Mouse (Mus musculus): ENCODE results near the gene Cnn2. TPM values are rescaled to one million over a fixed set of nuclear protein-coding genes. Genes with fewer than 3 reads are reported as not detected.

The Cnn2 gene
- polyA plus RNA-seq (2012): 0.59 and 0.74 TPM in 2 replicates

DNA sequence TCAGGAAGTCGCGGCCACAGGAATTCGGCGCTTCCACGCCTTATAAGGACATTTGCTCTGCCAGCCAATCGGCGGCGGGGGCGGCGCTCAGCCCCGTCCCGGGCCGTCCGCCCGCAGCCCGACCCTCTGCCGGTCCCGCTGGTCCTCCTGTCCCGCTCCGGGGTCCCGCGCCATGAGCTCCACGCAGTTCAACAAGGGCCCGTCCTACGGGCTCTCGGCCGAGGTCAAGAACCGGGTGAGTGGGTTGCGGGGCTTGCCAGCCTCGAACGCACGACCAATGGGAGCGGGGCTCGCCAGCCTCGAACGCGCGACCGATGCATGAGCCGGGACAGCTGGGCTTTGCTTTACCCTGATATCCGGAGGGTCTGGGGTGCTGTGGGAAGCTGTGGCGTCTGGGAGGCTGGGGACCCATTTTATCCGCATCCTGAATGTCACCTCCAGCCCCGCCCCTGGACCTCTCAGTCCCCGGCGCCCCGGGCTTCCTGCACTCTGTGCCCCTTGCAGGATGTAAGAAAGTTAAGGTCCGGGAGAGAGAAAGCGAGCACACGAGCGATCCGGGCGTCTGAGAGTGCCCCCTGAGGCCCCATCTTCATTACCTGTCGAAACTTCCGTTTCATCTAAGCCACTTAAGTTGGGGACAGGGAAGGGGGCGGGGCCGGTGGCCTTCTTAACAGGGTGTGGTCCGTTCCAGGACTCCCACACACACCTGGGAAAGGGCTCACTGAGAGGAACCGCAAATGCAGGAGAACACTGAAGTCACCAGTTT, at the start of gene Cnn2:
Gene Cnn2, plus strand, starts transcription at position 79 of the 766 bp plus-strand sequence.
- Histone ChIP-seq H3K27me3 (ENCODE audit: control insufficient read depth) (peaks cover 38% of the 10 kb centered on the region), H3K9me3 (ENCODE audit: control insufficient read depth, low read length) (peaks cover 21% of the 10 kb centered on the region), H3K4me1 (ENCODE audit: control insufficient read depth) (peaks cover 69% of the 10 kb centered on the region), H3K4me3 (replicated peaks) (peak within 1 kb of the TSS; percentile 60), H3K36me3 (ENCODE audit: control insufficient read depth) (no peaks in the 10 kb centered on the region; the same call in 1 of the 2 replicates)
- TF ChIP-seq TAL1 (IDR thresholded peaks at IDR 0.05; ENCODE audit: low read length) (no peak), GATA1 (IDR thresholded peaks at IDR 0.05; ENCODE audit: low read length) (no peak)

DNA sequence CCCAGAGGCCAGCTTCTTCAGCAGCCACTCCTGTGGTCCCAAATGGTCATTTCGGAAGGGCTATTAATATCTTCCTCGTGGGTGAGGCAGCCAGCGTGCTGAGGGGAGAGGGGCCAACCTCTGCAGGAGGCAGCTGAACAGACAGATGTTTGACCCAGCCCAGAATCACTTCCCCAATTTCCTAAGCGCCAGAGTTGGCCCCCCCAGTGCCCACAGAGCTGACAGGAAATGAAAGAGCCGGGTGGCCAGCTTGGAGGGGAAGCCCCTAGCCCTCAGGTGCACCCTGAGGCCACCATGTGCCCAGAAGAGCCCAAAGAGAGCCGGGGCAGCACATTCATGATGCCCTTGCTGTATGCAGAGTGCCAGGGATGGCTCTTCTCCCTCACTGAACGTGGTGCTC, 47.6 kb upstream of the Cnn2 start:
- H3K9me3 ChIP-seq (ENCODE audit: control insufficient read depth, low read length): no peaks in the 10 kb centered on the region
- H3K4me3 ChIP-seq (replicated peaks): no peak overlapping the region
- peaks cover 72% of the 10 kb centered on the region for H3K4me1 ChIP-seq (ENCODE audit: control insufficient read depth)
- H3K27me3 ChIP-seq (ENCODE audit: control insufficient read depth): no peaks in the 10 kb centered on the region
- no peak for TF ChIP-seq GATA1 (IDR thresholded peaks at IDR 0.05; ENCODE audit: low read length)
- TF ChIP-seq TAL1 (IDR thresholded peaks at IDR 0.05; ENCODE audit: low read length): no peak
- peaks cover 20% of the 10 kb centered on the region for H3K36me3 ChIP-seq (ENCODE audit: control insufficient read depth)

DNA sequence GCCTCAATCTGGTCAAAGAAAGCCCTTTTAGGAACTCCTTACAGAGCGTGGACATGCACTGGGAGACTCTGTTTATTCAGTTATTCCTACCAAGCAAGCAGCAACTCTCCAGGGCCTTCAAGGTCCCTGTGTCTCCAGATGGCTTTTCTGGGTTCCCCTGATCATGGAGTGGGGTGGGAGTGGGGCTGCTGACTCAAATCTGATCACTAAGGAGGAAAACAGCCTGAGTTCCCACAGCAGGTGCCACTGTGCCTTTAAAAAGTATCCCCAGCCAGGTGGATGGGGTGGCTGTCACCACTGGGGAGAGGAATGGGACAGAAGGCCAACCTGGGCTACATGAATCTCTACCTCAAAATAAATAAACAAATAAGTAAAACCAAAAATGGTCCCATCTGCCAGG, 45.4 kb upstream of the Cnn2 start:
- H3K36me3 ChIP-seq (ENCODE audit: control insufficient read depth): peaks cover 17% of the 10 kb centered on the region
- peaks cover 76% of the 10 kb centered on the region for H3K4me1 ChIP-seq (ENCODE audit: control insufficient read depth)
- no peaks in the 10 kb centered on the region for H3K27me3 ChIP-seq (ENCODE audit: control insufficient read depth)
- TF ChIP-seq TAL1 (IDR thresholded peaks at IDR 0.05; ENCODE audit: low read length) (no peak), GATA1 (IDR thresholded peaks at IDR 0.05; ENCODE audit: low read length) (no peak)
- H3K9me3 ChIP-seq (ENCODE audit: control insufficient read depth, low read length): no peaks in the 10 kb centered on the region
- H3K4me3 ChIP-seq (replicated peaks): no peak overlapping the region

DNA sequence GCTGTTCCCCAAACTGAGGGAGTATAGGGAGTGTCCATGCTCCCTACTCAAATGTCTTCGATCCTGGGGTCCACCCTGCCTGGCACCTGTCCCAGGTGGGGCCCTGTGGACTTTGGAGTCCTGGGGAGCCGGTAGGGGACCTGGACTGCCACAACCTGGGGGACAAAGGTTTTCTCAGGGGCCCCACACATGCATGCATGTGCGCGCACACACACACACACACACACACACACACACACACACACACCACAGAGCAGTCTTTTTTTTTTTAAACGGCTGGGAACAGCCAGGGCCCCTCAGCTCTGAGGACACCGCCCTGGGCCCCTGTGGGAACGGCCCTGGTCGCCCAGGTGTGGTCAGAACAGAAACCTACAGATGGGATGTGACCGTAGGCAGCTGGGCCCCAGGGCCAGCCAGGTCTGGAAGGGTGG, 44.9 kb upstream of the Cnn2 start:
- Histone ChIP-seq H3K27me3 (ENCODE audit: control insufficient read depth) (no peaks in the 10 kb centered on the region), H3K36me3 (ENCODE audit: control insufficient read depth) (peaks cover 15% of the 10 kb centered on the region), H3K4me1 (ENCODE audit: control insufficient read depth) (peaks cover 75% of the 10 kb centered on the region), H3K9me3 (ENCODE audit: control insufficient read depth, low read length) (no peaks in the 10 kb centered on the region), H3K4me3 (replicated peaks) (no peak overlapping the region)
- TF ChIP-seq TAL1 (IDR thresholded peaks at IDR 0.05; ENCODE audit: low read length): no peak
- no peak for TF ChIP-seq GATA1 (IDR thresholded peaks at IDR 0.05; ENCODE audit: low read length)

DNA sequence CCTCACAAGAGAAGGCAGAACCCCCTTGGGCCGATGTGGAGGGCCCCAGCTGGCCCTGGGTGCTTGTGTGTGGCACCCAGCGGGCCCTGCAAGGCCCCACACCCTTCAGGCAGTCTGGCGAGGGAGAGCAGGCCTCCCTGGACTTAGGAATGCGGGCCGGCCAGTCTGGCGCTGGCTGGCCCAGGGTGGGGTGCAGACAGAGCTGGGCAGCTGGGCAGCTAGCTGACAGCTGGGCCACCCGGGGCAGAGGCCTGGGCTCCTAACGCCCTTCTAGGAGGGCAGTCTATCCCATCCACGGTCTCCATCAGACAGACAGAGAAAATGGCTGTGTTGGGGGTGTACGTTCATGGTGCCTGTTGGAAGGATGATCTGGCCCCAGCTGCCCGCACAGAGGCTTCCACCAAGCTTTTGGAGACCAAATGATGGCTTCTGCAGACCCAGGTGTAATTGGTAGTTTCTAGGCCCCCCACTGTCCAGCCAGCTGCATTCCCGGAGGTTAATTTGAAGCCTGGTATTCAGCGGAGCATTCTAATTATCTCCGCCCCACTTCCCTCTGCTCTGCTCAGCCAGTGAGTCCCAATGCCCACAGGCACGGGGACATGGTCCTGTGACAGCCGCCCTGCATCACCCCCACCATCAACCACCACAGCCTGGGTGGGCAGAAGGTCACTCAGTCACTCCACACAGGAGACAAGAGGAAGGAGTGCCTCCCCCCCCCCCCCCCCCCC, 42.7 kb upstream of the Cnn2 start:
- peaks cover 72% of the 10 kb centered on the region for H3K4me1 ChIP-seq (ENCODE audit: control insufficient read depth)
- H3K27me3 ChIP-seq (ENCODE audit: control insufficient read depth): no peaks in the 10 kb centered on the region
- H3K36me3 ChIP-seq (ENCODE audit: control insufficient read depth): peaks cover 28% of the 10 kb centered on the region
- H3K9me3 ChIP-seq (ENCODE audit: control insufficient read depth, low read length): no peaks in the 10 kb centered on the region
- peak overlapping the region; percentile 29 for H3K4me3 ChIP-seq (replicated peaks)
- TF ChIP-seq TAL1 (IDR thresholded peaks at IDR 0.05; ENCODE audit: low read length) (no peak), GATA1 (IDR thresholded peaks at IDR 0.05; ENCODE audit: low read length) (no peak)

DNA sequence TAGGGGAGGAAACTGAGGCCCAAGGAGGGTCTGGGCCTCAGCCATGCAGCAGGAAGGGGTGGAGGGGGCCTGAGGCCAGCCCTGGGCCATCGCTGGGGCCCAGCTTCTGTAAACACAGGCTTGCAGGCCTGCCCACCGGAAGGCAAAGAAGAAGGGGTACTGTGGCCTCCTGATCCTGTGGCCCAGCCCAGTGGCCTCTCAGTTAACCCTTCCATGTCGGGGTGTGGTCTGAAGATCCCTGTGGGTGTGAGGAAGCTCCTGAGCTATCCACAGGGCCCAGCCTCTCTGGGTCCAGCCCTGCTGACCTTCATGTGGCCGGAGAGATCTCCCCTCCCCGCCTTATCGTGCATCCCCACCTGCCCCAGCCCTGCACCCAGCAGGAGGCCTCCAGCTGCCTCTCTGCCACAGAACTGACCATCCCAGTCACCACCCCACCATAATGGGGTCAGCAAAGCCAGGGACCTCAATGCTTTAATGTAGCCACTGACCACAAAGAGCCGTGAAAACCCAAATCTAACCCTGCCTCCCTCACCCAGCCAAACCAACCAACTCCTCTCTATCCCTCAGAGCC, 41.5 kb upstream of the Cnn2 start:
- Histone ChIP-seq H3K9me3 (ENCODE audit: control insufficient read depth, low read length) (no peaks in the 10 kb centered on the region), H3K4me1 (ENCODE audit: control insufficient read depth) (peaks cover 65% of the 10 kb centered on the region), H3K27me3 (ENCODE audit: control insufficient read depth) (no peaks in the 10 kb centered on the region), H3K36me3 (ENCODE audit: control insufficient read depth) (peaks cover 33% of the 10 kb centered on the region), H3K4me3 (replicated peaks) (peak overlapping the region; percentile 43)
- TF ChIP-seq TAL1 (IDR thresholded peaks at IDR 0.05; ENCODE audit: low read length): no peak
- TF ChIP-seq GATA1 (IDR thresholded peaks at IDR 0.05; ENCODE audit: low read length): no peak

DNA sequence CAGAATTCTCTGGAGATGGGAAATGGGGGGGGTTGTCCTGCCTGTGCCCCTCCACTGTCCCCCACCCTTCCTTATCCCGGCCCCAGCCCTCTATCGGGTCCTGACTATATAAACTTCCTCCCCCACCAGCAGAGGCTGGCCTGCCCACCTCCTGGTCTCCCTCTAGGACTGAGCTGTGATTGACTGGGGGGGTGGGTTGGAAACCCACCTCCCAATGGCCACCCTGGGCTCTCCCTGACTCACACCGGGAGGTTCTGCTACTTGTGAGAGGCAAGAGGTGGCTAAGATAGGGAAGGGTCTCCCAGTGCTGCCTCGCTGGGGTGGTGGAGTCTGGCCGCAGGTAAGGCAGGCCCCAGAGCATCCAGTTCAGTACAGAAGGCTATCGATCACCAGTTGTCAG, 40.9 kb upstream of the Cnn2 start:
- Histone ChIP-seq H3K27me3 (ENCODE audit: control insufficient read depth) (no peaks in the 10 kb centered on the region), H3K4me3 (replicated peaks) (no peak overlapping the region), H3K4me1 (ENCODE audit: control insufficient read depth) (peaks cover 62% of the 10 kb centered on the region), H3K36me3 (ENCODE audit: control insufficient read depth) (peaks cover 33% of the 10 kb centered on the region), H3K9me3 (ENCODE audit: control insufficient read depth, low read length) (no peaks in the 10 kb centered on the region)
- TF ChIP-seq GATA1 (IDR thresholded peaks at IDR 0.05; ENCODE audit: low read length) (no peak), TAL1 (IDR thresholded peaks at IDR 0.05; ENCODE audit: low read length) (no peak)

DNA sequence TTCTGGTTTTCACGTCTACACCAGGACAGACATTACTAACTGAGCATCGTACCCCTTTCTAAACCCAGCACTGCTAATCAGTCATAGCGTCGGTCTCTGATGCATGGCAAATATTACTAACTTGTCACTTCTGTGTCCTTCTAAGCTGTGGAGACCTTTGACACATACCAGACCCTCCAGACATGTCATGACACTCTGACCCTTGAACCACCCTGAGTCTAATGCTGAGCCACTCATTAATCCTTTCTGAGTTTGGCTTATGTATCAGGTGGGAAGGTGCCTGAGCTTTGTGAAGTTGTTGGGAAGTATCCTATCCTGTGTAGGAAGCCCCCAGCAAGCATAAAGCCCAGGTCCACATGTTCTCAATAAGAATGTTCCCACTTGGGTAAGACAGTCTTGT, 38.5 kb upstream of the Cnn2 start:
- Histone ChIP-seq H3K9me3 (ENCODE audit: control insufficient read depth, low read length) (no peaks in the 10 kb centered on the region), H3K36me3 (ENCODE audit: control insufficient read depth) (peaks cover 41% of the 10 kb centered on the region), H3K4me1 (ENCODE audit: control insufficient read depth) (peaks cover 42% of the 10 kb centered on the region), H3K27me3 (ENCODE audit: control insufficient read depth) (no peaks in the 10 kb centered on the region), H3K4me3 (replicated peaks) (no peak overlapping the region)
- no peak for TF ChIP-seq TAL1 (IDR thresholded peaks at IDR 0.05; ENCODE audit: low read length)
- TF ChIP-seq GATA1 (IDR thresholded peaks at IDR 0.05; ENCODE audit: low read length): no peak

DNA sequence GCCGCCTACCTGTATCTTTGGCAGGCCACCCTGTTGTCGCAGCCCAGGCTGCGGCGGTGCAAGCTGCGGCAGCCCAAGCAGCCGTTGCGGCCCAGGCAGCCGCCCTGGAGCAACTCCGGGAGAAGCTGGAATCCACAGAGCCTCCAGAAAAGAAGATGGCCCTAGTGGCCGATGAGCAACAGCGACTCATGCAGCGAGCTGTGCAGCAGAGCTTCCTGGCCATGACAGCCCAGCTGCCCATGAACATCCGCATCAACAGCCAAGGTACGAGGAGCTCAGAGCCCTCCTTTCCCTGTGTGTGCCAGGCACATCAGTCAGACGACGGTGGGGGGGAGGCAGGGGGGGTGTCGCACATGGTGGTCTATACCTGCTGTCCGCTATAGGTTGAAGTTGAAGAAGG, 37.7 kb upstream of the Cnn2 start:
- peaks cover 34% of the 10 kb centered on the region for H3K4me1 ChIP-seq (ENCODE audit: control insufficient read depth)
- peaks cover 38% of the 10 kb centered on the region for H3K36me3 ChIP-seq (ENCODE audit: control insufficient read depth)
- no peaks in the 10 kb centered on the region for H3K27me3 ChIP-seq (ENCODE audit: control insufficient read depth)
- no peak for TF ChIP-seq GATA1 (IDR thresholded peaks at IDR 0.05; ENCODE audit: low read length)
- no peak for TF ChIP-seq TAL1 (IDR thresholded peaks at IDR 0.05; ENCODE audit: low read length)
- H3K4me3 ChIP-seq (replicated peaks): no peak overlapping the region
- H3K9me3 ChIP-seq (ENCODE audit: control insufficient read depth, low read length): no peaks in the 10 kb centered on the region
